Mouse (Mus musculus) neural tube, postnatal 0 days (tissue): ENCODE measurements around the gene Gm45753. TPM values are rescaled to one million over a fixed set of nuclear protein-coding genes. Genes with fewer than 3 reads are reported as not detected.

ENCODE experiments used
- polyA plus RNA-seq: library from polyadenylated mRNA; unstranded; fragments of >200 nt; fragmentation: Nextera tagmentation; extraction: Ambion mirVana; gene quantifications from 2 replicates; pipeline ENCODE4 v1.2.1, GENCODE M21; 2015

The Gm45753 gene
- not detected in 2 replicates for polyA plus RNA-seq

GRCm38 (mm10) chr8:45308366-45308765, at the start of gene Gm45753:
Gene Gm45753 (minus strand): TSS chr8:45308466.

GRCm38 (mm10) chr8:45332685-45333409, 24.6 kb upstream of the Gm45753 start, which contains the start of gene Cyp4v3:
Gene Cyp4v3 (minus strand): TSS chr8:45333216.

GRCm38 (mm10) chr8:45294687-45295086, 13.6 kb downstream of the Gm45753 start, which contains the start of gene Klkb1:
Gene Klkb1 (minus strand): TSS chr8:45294859.

GRCm38 (mm10) chr8:45261920-45262319, 46.3 kb downstream of the Gm45753 start, which contains the start of gene F11:
Gene F11 (minus strand): TSS chr8:45262031.

Other genes with a start within 250 kb of the Gm45753 start
- 0.19 and 0.38 TPM in 2 replicates for gene Mtnr1a, start 239.3 kb downstream of the Gm45753 start, polyA plus RNA-seq
- gene F11, start 46.4 kb downstream of the Gm45753 start, polyA plus RNA-seq: not detected in 2 replicates
- gene Klkb1, start 13.6 kb downstream of the Gm45753 start, polyA plus RNA-seq: 0.09 TPM in 1 of 2 replicates, not detected in the other
- 2.8 and 2.9 TPM in 2 replicates for gene Cyp4v3, start 24.8 kb upstream of the Gm45753 start, polyA plus RNA-seq
- gene Fam149a, start 73.8 kb upstream of the Gm45753 start, polyA plus RNA-seq: 23.3 and 23.5 TPM in 2 replicates
- 2.5 and 2.9 TPM in 2 replicates for gene Tlr3, start 102.6 kb upstream of the Gm45753 start, polyA plus RNA-seq
- 33.7 and 35.0 TPM in 2 replicates for gene Sorbs2, start 199.3 kb upstream of the Gm45753 start, polyA plus RNA-seq